Mouse (Mus musculus): ENCODE data around the gene Zfp57.

The Zfp57 gene

GRCm38 (mm10) chr17:37045611-37046311, 44.8 kb downstream of the Zfp57 start, which contains the start of gene Gabbr1:
TSS of gene Gabbr1 (plus strand) at chr17:37045966.
- no peak for DNase-seq (ENCODE audit: low spot score)

GRCm38 (mm10) chr17:37046312-37047112, 45.5 kb downstream of the Zfp57 start:
- DNase-seq (ENCODE audit: low spot score), result no peak

- no peak for DNase-seq (ENCODE audit: low spot score)
Observed at GRCm38 (mm10) chr17:37047332-37047976, 46.5 kb downstream of the Zfp57 start.

GRCm38 (mm10) chr17:37047981-37048380, 47.0 kb downstream of the Zfp57 start:
- DNase-seq (ENCODE audit: low spot score), result no peak

GRCm38 (mm10) chr17:37048383-37048782, 47.4 kb downstream of the Zfp57 start:
- DNase-seq (ENCODE audit: low spot score), result no peak

GRCm38 (mm10) chr17:37049570-37050310, 48.8 kb downstream of the Zfp57 start:
- DNase-seq (ENCODE audit: low spot score), result no peak

GRCm38 (mm10) chr17:37050399-37050798, 49.4 kb downstream of the Zfp57 start:
- DNase-seq (ENCODE audit: low spot score), result no peak

DNA sequence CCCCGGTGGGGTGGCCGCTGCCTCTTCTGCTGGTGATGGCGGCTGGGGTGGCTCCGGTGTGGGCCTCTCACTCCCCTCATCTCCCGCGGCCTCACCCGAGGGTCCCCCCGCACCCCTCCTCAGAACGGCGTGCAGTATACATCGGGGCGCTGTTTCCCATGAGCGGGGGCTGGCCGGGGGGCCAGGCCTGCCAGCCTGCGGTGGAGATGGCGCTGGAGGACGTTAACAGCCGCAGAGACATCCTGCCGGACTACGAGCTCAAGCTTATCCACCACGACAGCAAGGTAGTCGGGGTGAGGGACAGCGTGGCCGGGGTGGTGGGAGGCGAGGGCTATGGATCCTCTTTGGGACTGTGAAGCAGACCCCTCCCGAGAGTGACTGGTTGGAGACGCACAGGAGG, 49.9 kb downstream of the Zfp57 start:
- no peak for DNase-seq (ENCODE audit: low spot score)

- DNase-seq (ENCODE audit: low spot score), result no peak
Observed at GRCm38 (mm10) chr17:37051745-37052144, 50.8 kb downstream of the Zfp57 start.

- DNase-seq (ENCODE audit: low spot score), result no peak
Observed at GRCm38 (mm10) chr17:37056957-37057356, 56.0 kb downstream of the Zfp57 start.
